Mouse (Mus musculus): ENCODE measurements around the gene Sdf2. TPM values are rescaled to one million over a fixed set of nuclear protein-coding genes. Genes with fewer than 3 reads are reported as not detected.
A peak's percentile ranks its signal among the peaks of the same experiment; 100 is the strongest.
"Not testable (repeated sequence)": the region's sequence is repeated elsewhere in the genome, so short reads cannot be mapped to it uniquely, and the experiment has no call there.

Gene Sdf2
- polyA plus RNA-seq, 1 experiment from 2014 or later = 74.8 TPM

DNA sequence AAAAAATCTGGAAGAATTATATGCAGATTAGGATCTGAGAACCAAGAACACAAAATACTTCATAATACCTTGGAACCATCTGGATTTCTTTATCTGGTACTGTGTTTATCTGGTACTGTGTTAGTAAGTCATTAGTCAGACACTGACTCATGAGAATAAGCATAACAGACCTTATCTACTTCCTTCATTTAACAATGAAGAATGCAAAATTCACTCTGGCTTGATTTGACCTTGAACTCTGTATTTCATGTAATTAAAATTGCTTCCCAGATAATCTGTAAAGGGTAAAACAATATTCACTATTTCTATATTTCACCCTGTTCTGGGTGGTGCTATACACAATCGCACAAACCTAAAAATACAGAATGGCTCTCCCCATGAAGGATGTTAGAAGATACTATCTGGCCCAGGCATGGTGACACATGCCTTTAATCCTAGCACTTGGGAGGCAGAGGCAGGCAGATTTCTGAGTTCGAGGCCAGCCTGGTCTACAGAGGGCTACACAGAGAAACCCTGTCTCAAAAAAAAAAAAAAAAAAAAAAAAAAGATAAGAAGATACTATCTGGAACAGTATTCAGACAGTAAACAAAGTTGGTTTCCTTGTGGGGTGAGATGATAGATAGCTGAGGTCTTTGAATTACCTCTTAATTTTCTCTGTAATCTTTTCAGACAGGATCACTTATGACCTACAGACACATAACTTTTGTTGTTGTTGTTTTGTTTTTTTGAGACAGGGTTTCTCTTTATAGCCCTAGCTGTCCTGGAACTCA is 15.1 kb downstream of the Sdf2 start:
- Histone ChIP-seq H3K27ac (ENCODE audit: low read length) (no peak overlapping the region), H3K27me3 (replicated peaks; ENCODE audit: control insufficient read depth, insufficient read depth, low read length) (no peaks in the 10 kb centered on the region), H3K4me1 (ENCODE audit: control insufficient read depth, insufficient read depth, low read length) (peaks cover 5% of the 10 kb centered on the region; the same call in 1 of the 2 replicates), H3K4me3 (ENCODE audit: low read length) (peak overlapping the region; percentile 89), H3K9ac (ENCODE audit: low read depth, low read length) (peak overlapping the region; percentile 45; the same call in 1 of the 2 replicates), H3K9me3 (ENCODE audit: control insufficient read depth, low read length) (no peaks in the 10 kb centered on the region), H3K4me2 (ENCODE audit: low read depth, low read length) (peak overlapping the region; percentile 46; the same call in 1 of the 2 replicates), H3K36me3 (ENCODE audit: control insufficient read depth, insufficient read depth, low read length) (peaks cover 3% of the 10 kb centered on the region; the same call in 1 of the 2 replicates)
- 89% methylated on average over 2 of the region's 2 CpGs for WGBS
- no peak for ATAC-seq

DNA sequence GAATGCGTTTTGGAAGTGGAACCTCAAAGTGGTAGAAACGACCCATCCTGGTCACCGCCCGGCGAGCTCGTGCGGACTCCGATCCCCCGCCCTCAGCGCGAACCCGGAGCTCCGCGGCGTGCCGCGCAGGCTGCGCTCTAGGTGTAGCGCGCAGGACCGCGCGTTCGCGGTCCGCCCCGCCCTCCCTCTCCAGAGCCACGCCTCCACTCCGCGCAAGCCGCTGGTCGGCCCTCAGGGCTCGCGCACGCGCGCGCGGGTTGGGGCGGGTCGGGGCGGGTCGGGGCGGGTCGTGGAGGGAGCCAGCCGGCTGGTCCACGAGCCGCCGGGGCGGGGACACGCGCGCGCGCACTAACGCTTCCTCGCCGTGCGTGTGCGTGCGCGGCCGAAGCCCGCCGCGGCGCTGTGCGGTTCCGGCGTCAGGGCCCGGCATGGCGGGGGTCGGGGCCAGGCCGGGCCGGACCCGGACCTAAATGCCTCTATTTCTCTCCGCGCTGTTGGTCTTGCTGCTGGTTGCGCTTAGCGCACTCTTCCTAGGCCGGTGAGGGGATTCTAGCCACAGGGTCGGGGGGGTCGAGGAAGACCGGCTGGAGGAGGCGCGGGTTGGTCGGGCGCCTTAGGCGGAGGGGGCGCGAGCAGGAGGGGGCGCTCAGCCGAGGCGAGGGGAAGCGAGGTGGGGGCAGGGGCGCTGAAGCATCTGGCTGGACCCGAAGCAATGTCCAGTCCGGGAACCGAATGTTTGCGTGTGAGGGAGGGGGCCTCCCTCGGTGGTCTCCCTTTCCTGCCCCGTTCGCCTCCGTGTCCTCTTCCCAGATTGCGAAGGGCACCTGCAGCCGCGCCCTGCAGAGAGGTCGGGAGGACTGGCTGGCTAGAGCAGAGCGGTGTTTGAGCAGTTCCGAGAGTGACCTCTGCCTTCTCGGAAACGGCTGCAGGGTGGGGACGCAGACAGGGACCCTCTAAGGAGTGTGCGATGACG is 16.1 kb downstream of the Sdf2 start, which contains the start of gene 2610507B11Rik:
Gene 2610507B11Rik (plus strand): TSS at position 373 of the 973 bp plus-strand sequence.
- peak within 1 kb of the TSS; percentile 89 for H3K4me3 ChIP-seq (ENCODE audit: low read length)
- no peaks in the 10 kb centered on the region for H3K9me3 ChIP-seq (ENCODE audit: control insufficient read depth, low read length)
- ATAC-seq = peak; percentile 97
- H3K27me3 ChIP-seq (replicated peaks; ENCODE audit: control insufficient read depth, insufficient read depth, low read length) = no peaks in the 10 kb centered on the region
- WGBS = under 1% methylated on average over 93 of the region's 115 CpGs
- peaks cover 8% of the 10 kb centered on the region; the same call in 1 of the 2 replicates for H3K36me3 ChIP-seq (ENCODE audit: control insufficient read depth, insufficient read depth, low read length)
- peak within 1 kb of the TSS; percentile 67 for H3K4me2 ChIP-seq (ENCODE audit: low read depth, low read length)
- H3K27ac ChIP-seq (ENCODE audit: low read length) = peak within 1 kb of the TSS; percentile 84
- peak within 1 kb of the TSS; percentile 91 for H3K9ac ChIP-seq (ENCODE audit: low read depth, low read length)
- peaks cover 5% of the 10 kb centered on the region; the same call in 1 of the 2 replicates for H3K4me1 ChIP-seq (ENCODE audit: control insufficient read depth, insufficient read depth, low read length)

DNA sequence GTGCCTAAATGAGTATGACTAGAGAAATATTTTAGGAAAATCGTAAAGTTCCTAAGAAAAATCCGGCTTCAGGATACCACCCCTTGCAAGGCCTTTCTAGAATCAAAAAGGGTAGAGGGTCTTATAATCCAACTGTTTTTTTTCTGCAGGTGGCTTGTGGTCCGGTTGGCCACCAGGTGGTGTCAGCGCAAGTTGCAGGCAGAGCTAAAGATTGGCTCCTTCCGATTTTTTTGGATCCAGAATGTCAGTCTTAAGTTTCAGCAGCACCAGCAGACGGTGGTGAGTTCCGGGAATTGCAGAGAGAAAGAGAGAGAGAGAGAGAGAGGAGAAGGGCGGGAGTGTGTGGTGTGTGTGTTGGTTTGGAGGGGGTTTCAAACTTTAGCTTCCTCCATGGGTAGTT is 17.0 kb downstream of the Sdf2 start:
- no peak overlapping the region for H3K27ac ChIP-seq (ENCODE audit: low read length)
- peaks cover 5% of the 10 kb centered on the region; the same call in 1 of the 2 replicates for H3K4me1 ChIP-seq (ENCODE audit: control insufficient read depth, insufficient read depth, low read length)
- H3K9ac ChIP-seq (ENCODE audit: low read depth, low read length) = peak overlapping the region; percentile 53
- ATAC-seq = no peak
- no peaks in the 10 kb centered on the region for H3K9me3 ChIP-seq (ENCODE audit: control insufficient read depth, low read length)
- H3K4me3 ChIP-seq (ENCODE audit: low read length) = peak overlapping the region; percentile 89
- H3K36me3 ChIP-seq (ENCODE audit: control insufficient read depth, insufficient read depth, low read length) = peaks cover 14% of the 10 kb centered on the region
- H3K4me2 ChIP-seq (ENCODE audit: low read depth, low read length) = peak overlapping the region; percentile 67
- 4% methylated on average over 8 of the region's 8 CpGs for WGBS
- H3K27me3 ChIP-seq (replicated peaks; ENCODE audit: control insufficient read depth, insufficient read depth, low read length) = no peaks in the 10 kb centered on the region

DNA sequence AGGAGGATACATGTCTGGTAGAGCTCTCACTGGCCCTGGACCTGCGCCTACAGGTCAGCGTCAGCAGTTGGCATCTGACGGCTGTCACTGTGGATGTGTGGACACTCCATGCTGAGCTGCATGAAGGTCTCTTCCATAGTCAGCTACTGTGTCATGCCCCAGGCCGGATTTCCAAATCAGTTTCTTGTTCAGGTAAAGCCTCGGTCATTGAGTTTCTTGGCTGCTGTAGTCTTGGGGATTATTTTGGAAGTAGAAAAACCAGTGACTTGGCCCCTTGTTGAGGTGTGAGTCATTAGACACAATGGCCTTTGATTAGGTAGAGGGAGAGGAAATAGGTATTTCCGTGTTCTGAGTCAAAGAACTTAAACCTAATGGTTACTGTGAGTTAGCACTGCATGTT is 20.0 kb downstream of the Sdf2 start:
- ATAC-seq = no peak
- Histone ChIP-seq H3K4me1 (ENCODE audit: control insufficient read depth, insufficient read depth, low read length) (peaks cover 5% of the 10 kb centered on the region; the same call in 1 of the 2 replicates), H3K4me2 (ENCODE audit: low read depth, low read length) (no peak overlapping the region), H3K36me3 (ENCODE audit: control insufficient read depth, insufficient read depth, low read length) (peaks cover 20% of the 10 kb centered on the region), H3K27me3 (replicated peaks; ENCODE audit: control insufficient read depth, insufficient read depth, low read length) (no peaks in the 10 kb centered on the region), H3K27ac (ENCODE audit: low read length) (no peak overlapping the region), H3K9ac (ENCODE audit: low read depth, low read length) (no peak overlapping the region), H3K9me3 (ENCODE audit: control insufficient read depth, low read length) (no peaks in the 10 kb centered on the region), H3K4me3 (ENCODE audit: low read length) (no peak overlapping the region)
- 92% methylated on average over 6 of the region's 6 CpGs for WGBS

- H3K9me3 ChIP-seq (ENCODE audit: control insufficient read depth, low read length) = no peaks in the 10 kb centered on the region
- no peaks in the 10 kb centered on the region for H3K4me1 ChIP-seq (ENCODE audit: control insufficient read depth, insufficient read depth, low read length)
- H3K4me2 ChIP-seq (ENCODE audit: low read depth, low read length) = no peak overlapping the region
- H3K9ac ChIP-seq (ENCODE audit: low read depth, low read length) = no peak overlapping the region
- no peak for ATAC-seq
- H3K4me3 ChIP-seq (ENCODE audit: low read length) = no peak overlapping the region
- 88% methylated on average over 13 of the region's 13 CpGs for WGBS
- peaks cover 29% of the 10 kb centered on the region for H3K36me3 ChIP-seq (ENCODE audit: control insufficient read depth, insufficient read depth, low read length)
- H3K27me3 ChIP-seq (replicated peaks; ENCODE audit: control insufficient read depth, insufficient read depth, low read length) = no peaks in the 10 kb centered on the region
- H3K27ac ChIP-seq (ENCODE audit: low read length) = no peak overlapping the region
These were observed 26.4 kb downstream of the Sdf2 start for GRCm38 (mm10) chr11:78271986-78272385.

- no peak overlapping the region for H3K4me2 ChIP-seq (ENCODE audit: low read depth, low read length)
- WGBS = 97% methylated on average over 1 of the region's 1 CpGs
- no peaks in the 10 kb centered on the region for H3K4me1 ChIP-seq (ENCODE audit: control insufficient read depth, insufficient read depth, low read length)
- peaks cover 28% of the 10 kb centered on the region for H3K36me3 ChIP-seq (ENCODE audit: control insufficient read depth, insufficient read depth, low read length)
- no peak overlapping the region for H3K9ac ChIP-seq (ENCODE audit: low read depth, low read length)
- no peaks in the 10 kb centered on the region for H3K27me3 ChIP-seq (replicated peaks; ENCODE audit: control insufficient read depth, insufficient read depth, low read length)
- no peak for ATAC-seq
- H3K9me3 ChIP-seq (ENCODE audit: control insufficient read depth, low read length) = no peaks in the 10 kb centered on the region
- no peak overlapping the region for H3K27ac ChIP-seq (ENCODE audit: low read length)
- no peak overlapping the region for H3K4me3 ChIP-seq (ENCODE audit: low read length)
These were observed 30.1 kb downstream of the Sdf2 start for GRCm38 (mm10) chr11:78275596-78275995.

DNA sequence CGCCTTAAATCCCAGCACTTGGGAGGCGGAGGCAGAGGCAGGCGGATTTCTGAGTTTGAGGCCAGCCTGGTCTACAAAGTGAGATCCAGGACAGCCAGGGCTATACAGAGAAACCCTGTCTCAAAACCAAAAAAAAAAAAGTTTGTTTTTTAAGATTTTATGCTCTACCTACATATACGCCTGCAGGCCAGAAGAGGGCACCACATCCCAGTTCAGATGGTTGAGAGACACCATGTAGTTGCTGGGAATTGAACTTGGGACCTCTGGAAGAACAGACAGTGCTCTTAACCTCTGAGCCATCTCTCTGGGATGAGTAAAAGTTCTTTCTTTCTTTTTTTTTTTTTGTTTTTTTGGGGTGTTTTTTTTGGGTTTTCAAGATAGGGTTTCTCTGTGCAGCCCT is 30.6 kb downstream of the Sdf2 start:
- not testable (repeated sequence) for H3K27ac ChIP-seq (ENCODE audit: low read length); H3K4me1 ChIP-seq (ENCODE audit: control insufficient read depth, insufficient read depth, low read length); H3K4me2 ChIP-seq (ENCODE audit: low read depth, low read length); H3K4me3 ChIP-seq (ENCODE audit: low read length); H3K9me3 ChIP-seq (ENCODE audit: control insufficient read depth, low read length); H3K9ac ChIP-seq (ENCODE audit: low read depth, low read length); H3K27me3 ChIP-seq (replicated peaks; ENCODE audit: control insufficient read depth, insufficient read depth, low read length); ATAC-seq
- H3K36me3 ChIP-seq (ENCODE audit: control insufficient read depth, insufficient read depth, low read length) = peaks cover 32% of the 10 kb centered on the region
- 91% methylated on average over 4 of the region's 4 CpGs for WGBS

DNA sequence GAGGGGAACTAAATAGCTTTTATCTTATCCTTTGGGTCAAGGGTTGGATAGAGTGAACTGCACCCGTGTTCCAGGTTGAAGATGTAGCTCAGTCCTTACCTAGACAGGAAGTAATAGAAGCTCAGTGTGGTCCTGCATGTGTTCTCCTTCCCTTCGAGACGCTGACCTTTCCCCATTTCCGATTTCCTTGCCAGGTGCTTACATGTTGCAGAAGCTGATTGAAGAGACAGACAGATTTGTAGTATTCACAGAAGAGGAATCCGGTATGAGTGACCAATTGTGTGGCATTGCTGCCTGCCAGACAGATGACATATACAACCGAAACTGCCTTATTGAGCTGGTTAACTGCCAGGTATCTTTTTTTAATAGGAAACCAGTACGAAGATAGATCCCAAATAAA is 33.3 kb downstream of the Sdf2 start:
- no peaks in the 10 kb centered on the region for H3K27me3 ChIP-seq (replicated peaks; ENCODE audit: control insufficient read depth, insufficient read depth, low read length)
- H3K9me3 ChIP-seq (ENCODE audit: control insufficient read depth, low read length) = no peaks in the 10 kb centered on the region
- no peaks in the 10 kb centered on the region for H3K4me1 ChIP-seq (ENCODE audit: control insufficient read depth, insufficient read depth, low read length)
- ATAC-seq = no peak
- H3K4me2 ChIP-seq (ENCODE audit: low read depth, low read length) = no peak overlapping the region
- no peak overlapping the region for H3K27ac ChIP-seq (ENCODE audit: low read length)
- H3K9ac ChIP-seq (ENCODE audit: low read depth, low read length) = no peak overlapping the region
- peaks cover 20% of the 10 kb centered on the region for H3K36me3 ChIP-seq (ENCODE audit: control insufficient read depth, insufficient read depth, low read length)
- 85% methylated on average over 7 of the region's 7 CpGs for WGBS
- no peak overlapping the region for H3K4me3 ChIP-seq (ENCODE audit: low read length)

DNA sequence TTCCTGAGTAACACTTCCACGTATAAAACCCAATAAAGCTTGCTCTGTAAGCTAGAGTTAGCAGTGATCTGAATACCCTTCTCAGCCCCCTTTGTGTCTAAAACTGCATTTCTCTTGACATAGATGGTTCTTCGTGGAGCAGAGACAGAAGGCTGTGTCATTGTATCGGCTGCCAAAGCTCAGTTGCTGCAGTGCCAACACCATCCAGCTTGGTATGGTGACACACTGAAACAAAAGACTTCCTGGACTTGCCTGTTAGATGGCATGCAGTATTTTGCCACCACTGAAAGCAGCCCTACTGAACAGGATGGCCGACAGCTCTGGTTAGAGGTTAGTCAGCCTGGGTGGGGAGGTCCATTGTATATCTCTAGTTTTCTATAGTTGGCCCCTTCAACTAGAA is 34.0 kb downstream of the Sdf2 start:
- WGBS = 81% methylated on average over 4 of the region's 4 CpGs
- ATAC-seq = no peak
- Histone ChIP-seq H3K4me3 (ENCODE audit: low read length) (no peak overlapping the region), H3K9ac (ENCODE audit: low read depth, low read length) (no peak overlapping the region), H3K4me2 (ENCODE audit: low read depth, low read length) (no peak overlapping the region), H3K36me3 (ENCODE audit: control insufficient read depth, insufficient read depth, low read length) (peaks cover 20% of the 10 kb centered on the region), H3K9me3 (ENCODE audit: control insufficient read depth, low read length) (no peaks in the 10 kb centered on the region), H3K27me3 (replicated peaks; ENCODE audit: control insufficient read depth, insufficient read depth, low read length) (no peaks in the 10 kb centered on the region), H3K27ac (ENCODE audit: low read length) (no peak overlapping the region), H3K4me1 (ENCODE audit: control insufficient read depth, insufficient read depth, low read length) (no peaks in the 10 kb centered on the region)
